Mouse (Mus musculus) MEL (cell line): Measurements from ENCODE around the gene Tunar. TPM values are rescaled to one million over a fixed set of nuclear protein-coding genes. Genes with fewer than 3 reads are reported as not detected.

ENCODE experiments used
- DNase-seq: peaks from one replicate; pipeline ENCODE4 v3.0.0; 2011; ENCODE audit warnings: low read depth, low spot score
- H3K27ac ChIP-seq: 2 replicates; pipeline ENCODE4 v1.5.1; 2012; ENCODE audit warnings: low read depth, mild to moderate bottlenecking, control low read depth, low read length, moderate library complexity; ENCODE audit not compliant: control insufficient read depth
- H3K27me3 ChIP-seq, 2 experiments: fragments of 150-350 bp in 1 of 2; sonication (generic) in 1 of 2; 2 replicates each; pipeline ENCODE4 v1.6.1; 2012; ENCODE audit warnings: low read length in 2 of 2, mild to moderate bottlenecking in 2 of 2, improper control_type of control experiment in 1 of 2, moderate library complexity in 1 of 2; ENCODE audit not compliant: insufficient read depth in 2 of 2, control insufficient read depth in 1 of 2
- H3K36me3 ChIP-seq, 2 experiments: 2 replicates each; pipeline ENCODE4 v1.6.1; 2012 to 2014; ENCODE audit warnings: low read length in 2 of 2, improper control_type of control experiment in 1 of 2, inconsistent platforms in 1 of 2, mild to moderate bottlenecking in 1 of 2; ENCODE audit not compliant: insufficient read depth in 2 of 2, control insufficient read depth in 1 of 2
- H3K4me1 ChIP-seq, 2 experiments: fragments of 150-350 bp in 1 of 2; sonication (generic) in 1 of 2; 2 replicates each; pipeline ENCODE4 v1.6.1; 2012; ENCODE audit warnings: low read length in 2 of 2, improper control_type of control experiment in 1 of 2, mild to moderate bottlenecking in 1 of 2; ENCODE audit not compliant: insufficient read depth in 2 of 2, control insufficient read depth in 1 of 2
- H3K4me3 ChIP-seq, 2 experiments: fragments of 150-350 bp in 1 of 2; sonication (generic) in 1 of 2; 2 replicates each; pipeline ENCODE4 v1.5.1; 2012; ENCODE audit warnings: low read depth in 2 of 2, low read length in 2 of 2, mild to moderate bottlenecking in 2 of 2, moderate library complexity in 2 of 2, control low read depth in 1 of 2, improper control_type of control experiment in 1 of 2; ENCODE audit not compliant: control insufficient read depth in 1 of 2, insufficient read depth in 1 of 2
- H3K79me2 ChIP-seq: 2 replicates; pipeline ENCODE4 v1.6.1; 2012; ENCODE audit warnings: mild to moderate bottlenecking, low read length, moderate library complexity; ENCODE audit not compliant: control insufficient read depth, poor library complexity, insufficient read depth
- H3K9ac ChIP-seq: 2 replicates; pipeline ENCODE4 v1.6.1; 2012; ENCODE audit warnings: low read depth, mild to moderate bottlenecking, control low read depth, low read length, moderate library complexity; ENCODE audit not compliant: control insufficient read depth, poor library complexity, severe bottlenecking
- H3K9me3 ChIP-seq: fragments of 150-350 bp; sonication (generic); replicated peaks from 2 replicates; pipeline ENCODE4 v1.6.1; 2012; ENCODE audit warnings: mild to moderate bottlenecking, low read length, improper control_type of control experiment, moderate library complexity; ENCODE audit not compliant: insufficient read depth
- BHLHE40 ChIP-seq: IDR thresholded peaks from 2 replicates; pipeline ENCODE4 v1.6.1; 2012; ENCODE audit warnings: low read depth, mild to moderate bottlenecking, inconsistent platforms, low read length, improper control_type of control experiment, borderline replicate concordance
- EP300 ChIP-seq, 2 experiments: IDR thresholded peaks; 2 replicates each; pipeline ENCODE4 v1.6.1; 2011; ENCODE audit warnings: improper control_type of control experiment in 2 of 2, low read length in 2 of 2, low read depth in 1 of 2, mild to moderate bottlenecking in 1 of 2
- GATA1 ChIP-seq: IDR thresholded peaks from 2 replicates; pipeline ENCODE4 v1.6.1; 2011; ENCODE audit warnings: low read depth, low read length, improper control_type of control experiment
- KAT2A ChIP-seq: conservative IDR thresholded peaks from 2 replicates; pipeline ENCODE4 v1.6.1; 2012; ENCODE audit warnings: low read depth, low read length, improper control_type of control experiment, inconsistent platforms
- MAFK ChIP-seq: IDR thresholded peaks from 2 replicates; pipeline ENCODE4 v1.6.1; 2011; ENCODE audit warnings: low read depth, mild to moderate bottlenecking, low read length, improper control_type of control experiment, borderline replicate concordance
- MAX ChIP-seq: IDR thresholded peaks from 2 replicates; pipeline ENCODE4 v1.6.1; 2011; ENCODE audit warnings: low read length, improper control_type of control experiment
- MXI1 ChIP-seq: IDR thresholded peaks from 2 replicates; pipeline ENCODE4 v1.6.1; 2011; ENCODE audit warnings: mild to moderate bottlenecking, low read depth, low read length, improper control_type of control experiment
- NELFE ChIP-seq: IDR thresholded peaks from 2 replicates; pipeline ENCODE4 v1.6.1; 2011; ENCODE audit warnings: low read depth, low read length, improper control_type of control experiment
- POLR2A ChIP-seq, 2 experiments: IDR thresholded peaks; 2 replicates each; pipeline ENCODE4 v1.6.1; 2011 to 2012; ENCODE audit warnings: low read length in 2 of 2, mild to moderate bottlenecking in 2 of 2, control low read depth in 1 of 2, improper control_type of control experiment in 1 of 2, low read depth in 1 of 2, moderate library complexity in 1 of 2; ENCODE audit not compliant: control insufficient read depth in 1 of 2, insufficient read depth in 1 of 2, poor library complexity in 1 of 2
- POLR2AphosphoS2 ChIP-seq: IDR thresholded peaks from 2 replicates; pipeline ENCODE4 v1.6.1; 2011; ENCODE audit warnings: low read length, improper control_type of control experiment
- POLR2AphosphoS5 ChIP-seq: IDR thresholded peaks from 2 replicates; pipeline ENCODE4 v1.6.1; 2012; ENCODE audit warnings: low read depth, borderline replicate concordance, mild to moderate bottlenecking, inconsistent platforms, low read length, moderate library complexity, mixed read lengths
- RCOR1 ChIP-seq: IDR thresholded peaks from 2 replicates; pipeline ENCODE4 v1.6.1; 2012; ENCODE audit warnings: low read depth, mild to moderate bottlenecking, inconsistent platforms, low read length, improper control_type of control experiment
- SIN3A ChIP-seq: IDR thresholded peaks from 2 replicates; pipeline ENCODE4 v1.6.1; 2012; ENCODE audit warnings: low read length, improper control_type of control experiment, inconsistent platforms
- SMC3 ChIP-seq: IDR thresholded peaks from 2 replicates; pipeline ENCODE4 v1.6.1; 2011; ENCODE audit warnings: low read depth, low read length, improper control_type of control experiment
- TAL1 ChIP-seq: IDR thresholded peaks from 2 replicates; pipeline ENCODE4 v1.6.1; 2012; ENCODE audit warnings: mild to moderate bottlenecking, inconsistent platforms, low read length, moderate library complexity, mixed read lengths
- TBP ChIP-seq: IDR thresholded peaks from 2 replicates; pipeline ENCODE4 v1.8.0; 2011; ENCODE audit warnings: low read depth, low read length, improper control_type of control experiment
- UBTF ChIP-seq: IDR thresholded peaks from 2 replicates; pipeline ENCODE4 v1.6.1; 2012; ENCODE audit warnings: low read depth, mild to moderate bottlenecking, inconsistent platforms, low read length, improper control_type of control experiment, moderate library complexity, borderline replicate concordance; ENCODE audit not compliant: insufficient read depth
- USF1 ChIP-seq: IDR thresholded peaks from 2 replicates; pipeline ENCODE4 v1.6.1; 2014; ENCODE audit warnings: low read depth, mild to moderate bottlenecking, inconsistent platforms, low read length, improper control_type of control experiment, moderate library complexity
- USF2 ChIP-seq, 2 experiments: IDR thresholded peaks; 2 replicates each; pipeline ENCODE4 v1.6.1; 2011 to 2012; ENCODE audit warnings: improper control_type of control experiment in 2 of 2, low read length in 2 of 2, borderline replicate concordance in 1 of 2, inconsistent platforms in 1 of 2, low read depth in 1 of 2, mild to moderate bottlenecking in 1 of 2; ENCODE audit not compliant: insufficient read depth in 1 of 2
- ZC3H11A ChIP-seq: IDR thresholded peaks from 2 replicates; pipeline ENCODE4 v1.6.1; 2012; ENCODE audit warnings: low read depth, mild to moderate bottlenecking, inconsistent platforms, low read length, improper control_type of control experiment
- ZMIZ1 ChIP-seq: IDR thresholded peaks from 2 replicates; pipeline ENCODE4 v1.6.1; 2012; ENCODE audit warnings: low read depth, mild to moderate bottlenecking, inconsistent platforms, low read length, improper control_type of control experiment, moderate library complexity
- ZNF384 ChIP-seq: IDR thresholded peaks from 2 replicates; pipeline ENCODE4 v1.6.1; 2012; ENCODE audit warnings: low read depth, mild to moderate bottlenecking, inconsistent platforms, low read length, improper control_type of control experiment
- polyA plus RNA-seq, 2 experiments: library from polyadenylated mRNA; stranded (reverse) in 1 of 2; unstranded in 1 of 2; fragments of >175 nt in 1 of 2; fragments of >200 nt in 1 of 2; gene quantifications; 2 replicates each; pipeline versions ENCODE4 v1.2.1 to v1.2.4; 2012; ENCODE audit warnings: low replicate concordance in 2 of 2, low read depth in 1 of 2; ENCODE audit not compliant: insufficient read length in 2 of 2, insufficient read depth in 1 of 2, missing spikeins in 1 of 2
- total RNA-seq: library from RNA; depleted of rRNA; stranded (reverse); fragments of 300-350 nt; gene quantifications from 2 replicates; pipeline ENCODE4 v1.2.3, GENCODE M21; 2012

Gene Tunar
- total and polyA plus RNA-seq, 3 experiments = not detected

GRCm38 (mm10) chr12:105403742-105404141, 70.1 kb downstream of the Tunar start:
- Histone ChIP-seq H3K36me3 (no peaks in the 10 kb centered on the region), H3K27me3 (no peaks in the 10 kb centered on the region)
- TF ChIP-seq ZNF384 (no peak), ZMIZ1 (no peak), KAT2A (no peak), BHLHE40 (no peak), MAFK (no peak), TAL1 (no peak), MAX (no peak), TBP (no peak), NELFE (no peak), USF2 (IDR thresholded peaks at IDR 0.05; ENCODE audit: borderline replicate concordance in 1 of 2, insufficient read depth in 1 of 2, low read depth in 1 of 2, low read length in 2 of 2) (no peak), EP300 (IDR thresholded peaks at IDR 0.05; ENCODE audit: low read depth in 1 of 2, low read length in 2 of 2) (no peak), ZC3H11A (no peak), POLR2AphosphoS2 (no peak), MXI1 (no peak), GATA1 (no peak)
- TF ChIP-seq, all 39 proteins: peak for 0
- Histone ChIP-seq H3K9ac (no peak overlapping the region), H3K27ac (no peak overlapping the region), H3K4me1 (no peaks in the 10 kb centered on the region), H3K4me3 (no peak overlapping the region), H3K9me3 (no peaks in the 10 kb centered on the region), H3K79me2 (no peaks in the 10 kb centered on the region)
- no peak for DNase-seq

GRCm38 (mm10) chr12:105406008-105406407, 72.3 kb downstream of the Tunar start:
- DNase-seq = no peak
- Histone ChIP-seq H3K9me3 (no peaks in the 10 kb centered on the region), H3K27me3 (no peaks in the 10 kb centered on the region), H3K79me2 (no peaks in the 10 kb centered on the region), H3K9ac (no peak overlapping the region), H3K4me3 (no peak overlapping the region), H3K36me3 (no peaks in the 10 kb centered on the region), H3K4me1 (no peaks in the 10 kb centered on the region), H3K27ac (no peak overlapping the region)
- TF ChIP-seq SMC3 = no peak
- no peak for TF ChIP-seq MAX
- no peak for TF ChIP-seq POLR2AphosphoS2
- TF ChIP-seq MAFK = no peak
- no peak for TF ChIP-seq USF1
- TF ChIP-seq POLR2A (IDR thresholded peaks at IDR 0.05; ENCODE audit: control insufficient read depth in 1 of 2, insufficient read depth in 1 of 2, low read depth in 1 of 2, low read length in 2 of 2, poor library complexity in 1 of 2) = no peak
- no peak for TF ChIP-seq SIN3A
- no peak for TF ChIP-seq RCOR1
- TF ChIP-seq UBTF = no peak
- no peak for TF ChIP-seq POLR2AphosphoS5
- TF ChIP-seq TBP = no peak
- TF ChIP-seq GATA1 = no peak
- no peak for TF ChIP-seq MXI1
- TF ChIP-seq NELFE = no peak
